Mouse (Mus musculus): ENCODE measurements around the gene Map3k4.

- TF ChIP-seq POLR2AphosphoS2 (IDR thresholded peaks at IDR 0.05; ENCODE audit: insufficient read length, low read depth) = no peak
- TF ChIP-seq POLR2A (IDR thresholded peaks at IDR 0.05; ENCODE audit: insufficient read length, low read depth) = no peak
- TF ChIP-seq CEBPB (IDR thresholded peaks at IDR 0.05; ENCODE audit: insufficient read depth, poor library complexity, severe bottlenecking) = no peak
- TF ChIP-seq MYOD1 (IDR thresholded peaks at IDR 0.05; ENCODE audit: control insufficient read depth in 1 of 3, insufficient read length in 2 of 3, low read depth in 2 of 3) = no peak
- TF ChIP-seq E2F4 (IDR thresholded peaks at IDR 0.05; ENCODE audit: insufficient read depth) = no peak
- no peak for TF ChIP-seq USF1 (IDR thresholded peaks at IDR 0.05; ENCODE audit: low read depth)
- no peak for TF ChIP-seq REST (IDR thresholded peaks at IDR 0.05; ENCODE audit: insufficient read depth, insufficient read length)
- no peak for TF ChIP-seq MYOG (IDR thresholded peaks at IDR 0.05; ENCODE audit: control insufficient read depth in 1 of 3, insufficient read depth in 1 of 3, insufficient read length in 2 of 3, low read depth in 2 of 3)
- TF ChIP-seq MAX (IDR thresholded peaks at IDR 0.05; ENCODE audit: low read depth) = no peak
- no peak for TF ChIP-seq TCF12 (IDR thresholded peaks at IDR 0.05; ENCODE audit: insufficient read depth, poor library complexity, severe bottlenecking)
- no peak for TF ChIP-seq SRF (IDR thresholded peaks at IDR 0.05; ENCODE audit: control insufficient read depth, insufficient read length, low read depth)
- no peak for TF ChIP-seq TCF3 (IDR thresholded peaks at IDR 0.05; ENCODE audit: insufficient read length, low read depth)
These were observed 132.7 kb downstream of the Map3k4 start for GRCm38 (mm10) chr17:12185855-12186254.

Data from myocyte (in vitro differentiated cells).